Mouse (Mus musculus) adrenal gland, adult (tissue): ENCODE measurements around the gene Pramef12.
"Not testable (repeated sequence)": the region's sequence is repeated elsewhere in the genome, so short reads cannot be mapped to it uniquely, and the experiment has no call there.

Source experiments
- DNase-seq, 2 experiments: peaks; one replicate each; pipeline ENCODE4 v3.0.0; 2022 to 2023; ENCODE audit warnings: low spot score in 1 of 2; ENCODE audit not compliant: inconsistent age in 2 of 2

The Pramef12 gene

GRCm38 (mm10) chr4:144408290-144408689 is at the start of gene Pramef12:
TSS of gene Pramef12 (minus strand) at chr4:144408464.
- DNase-seq, result no peak

- no peak for DNase-seq
Observed at GRCm38 (mm10) chr4:144453217-144453616, 45.0 kb upstream of the Pramef12 start, which contains the start of gene Gm9944. TSS of gene Gm9944 (minus strand) at chr4:144453317.

GRCm38 (mm10) chr4:144448546-144448945 is 40.3 kb upstream of the Pramef12 start:
- DNase-seq, result no peak

- DNase-seq, result no peak
Observed at GRCm38 (mm10) chr4:144441582-144441981, 33.3 kb upstream of the Pramef12 start.

- no peak for DNase-seq
Observed at GRCm38 (mm10) chr4:144441095-144441494, 32.8 kb upstream of the Pramef12 start.

GRCm38 (mm10) chr4:144438672-144439071 is 30.4 kb upstream of the Pramef12 start, which contains the start of gene 1700012P22Rik:
TSS of gene 1700012P22Rik (minus strand) at chr4:144438772.
- no peak for DNase-seq

GRCm38 (mm10) chr4:144433216-144433615 is 25.0 kb upstream of the Pramef12 start:
- no peak for DNase-seq

- no peak for DNase-seq
Observed at GRCm38 (mm10) chr4:144430723-144431122, 22.5 kb upstream of the Pramef12 start.

- peak in 1 of 2 experiments; percentile 60 for DNase-seq
Observed at GRCm38 (mm10) chr4:144428868-144429267, 20.6 kb upstream of the Pramef12 start.

- no peak for DNase-seq
Observed at GRCm38 (mm10) chr4:144424590-144424989, 16.3 kb upstream of the Pramef12 start.

GRCm38 (mm10) chr4:144420644-144421043 is 12.4 kb upstream of the Pramef12 start:
- no peak for DNase-seq

GRCm38 (mm10) chr4:144406261-144406660 is 2.0 kb downstream of the Pramef12 start:
- DNase-seq, result no peak

GRCm38 (mm10) chr4:144404456-144405086 is 3.7 kb downstream of the Pramef12 start:
- peak in 1 of 2 experiments; percentile 20 for DNase-seq

GRCm38 (mm10) chr4:144402712-144403111 is 5.6 kb downstream of the Pramef12 start:
- no peak for DNase-seq

GRCm38 (mm10) chr4:144396316-144396715 is 11.9 kb downstream of the Pramef12 start:
- DNase-seq, result no peak

GRCm38 (mm10) chr4:144377911-144378310 is 30.4 kb downstream of the Pramef12 start, which contains the start of gene Pramef20:
TSS of gene Pramef20 (minus strand) at chr4:144377933.
- no peak for DNase-seq

- DNase-seq, result not testable (repeated sequence)
Observed at GRCm38 (mm10) chr4:144357642-144358041, 50.6 kb downstream of the Pramef12 start, which contains the start of gene Gm13119. TSS of gene Gm13119 (plus strand) at chr4:144357942.
